Mouse (Mus musculus) kidney, adult 9 months (tissue): ENCODE results near the gene Pdf.
"Not testable (repeated sequence)": the region's sequence is repeated elsewhere in the genome, so short reads cannot be mapped to it uniquely, and the experiment has no call there.

ENCODE experiments used
- DNase-seq: peaks from one replicate; pipeline ENCODE4 v3.0.0; 2022

Pdf gene

DNA sequence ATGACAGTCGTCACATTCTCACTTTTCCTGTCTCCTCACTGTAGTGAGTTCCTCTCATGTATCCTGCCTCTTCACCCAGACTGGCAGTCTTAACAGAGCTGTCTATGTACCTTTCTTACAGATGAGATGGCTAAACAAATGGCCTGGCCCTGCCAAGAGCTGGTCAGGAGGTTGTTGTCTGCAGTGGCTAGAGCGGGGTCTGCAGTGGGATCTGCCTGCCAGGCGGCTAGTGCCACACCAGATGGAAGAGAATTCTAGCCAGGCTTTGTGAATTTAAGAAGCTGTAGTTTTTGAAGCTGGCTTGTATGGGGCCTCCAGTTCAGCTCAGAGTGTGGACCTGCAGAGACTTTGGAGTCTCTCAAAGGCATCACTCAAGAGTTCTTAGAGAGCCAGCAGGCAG lies 12.8 kb downstream of the Pdf start:
- no peak for DNase-seq

DNA sequence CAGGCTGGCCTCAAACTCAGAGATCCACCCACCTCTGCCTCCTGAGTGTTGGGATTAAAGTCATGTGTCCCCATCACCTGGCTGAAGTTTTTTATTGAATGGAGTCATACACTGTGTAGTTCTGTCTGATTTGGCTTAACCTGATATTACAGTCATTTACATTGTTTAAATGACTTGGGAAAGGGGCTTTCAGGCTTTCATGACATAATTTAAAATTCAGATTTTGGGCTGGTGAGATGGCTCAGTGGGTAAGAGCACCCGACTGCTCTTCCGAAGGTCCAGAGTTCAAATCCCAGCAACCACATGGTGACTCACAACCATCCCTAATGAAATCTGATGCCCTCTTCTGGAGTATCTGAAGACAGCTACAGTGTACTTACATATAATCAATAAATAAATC lies 14.8 kb downstream of the Pdf start:
- DNase-seq: not testable (repeated sequence)

DNA sequence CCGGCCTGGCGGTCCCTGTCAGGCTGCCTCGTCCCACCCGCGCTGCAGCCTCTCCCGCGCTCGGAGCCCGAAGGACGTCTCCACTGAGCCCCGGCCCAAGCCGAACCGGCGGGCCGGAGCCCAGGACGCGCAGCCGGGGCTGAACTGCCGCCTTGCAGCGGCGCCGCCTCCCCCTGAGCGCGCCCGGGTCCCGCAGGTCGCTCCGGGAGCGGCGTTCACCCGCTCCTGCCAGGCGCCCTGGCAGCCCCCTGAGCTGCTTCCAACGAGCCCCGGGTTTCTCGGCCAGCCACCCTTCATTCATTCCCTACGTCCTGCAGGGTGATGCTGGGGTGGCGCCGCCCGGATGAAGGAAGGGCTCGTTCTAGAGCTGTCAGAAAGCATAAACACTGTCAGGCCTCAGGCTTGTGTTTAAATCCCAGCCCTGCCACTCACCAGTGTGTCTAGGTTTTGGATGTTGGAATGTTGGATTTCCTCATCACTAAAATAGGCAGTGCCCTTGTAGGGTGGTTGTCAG lies 16.8 kb downstream of the Pdf start:
- DNase-seq: no peak

DNA sequence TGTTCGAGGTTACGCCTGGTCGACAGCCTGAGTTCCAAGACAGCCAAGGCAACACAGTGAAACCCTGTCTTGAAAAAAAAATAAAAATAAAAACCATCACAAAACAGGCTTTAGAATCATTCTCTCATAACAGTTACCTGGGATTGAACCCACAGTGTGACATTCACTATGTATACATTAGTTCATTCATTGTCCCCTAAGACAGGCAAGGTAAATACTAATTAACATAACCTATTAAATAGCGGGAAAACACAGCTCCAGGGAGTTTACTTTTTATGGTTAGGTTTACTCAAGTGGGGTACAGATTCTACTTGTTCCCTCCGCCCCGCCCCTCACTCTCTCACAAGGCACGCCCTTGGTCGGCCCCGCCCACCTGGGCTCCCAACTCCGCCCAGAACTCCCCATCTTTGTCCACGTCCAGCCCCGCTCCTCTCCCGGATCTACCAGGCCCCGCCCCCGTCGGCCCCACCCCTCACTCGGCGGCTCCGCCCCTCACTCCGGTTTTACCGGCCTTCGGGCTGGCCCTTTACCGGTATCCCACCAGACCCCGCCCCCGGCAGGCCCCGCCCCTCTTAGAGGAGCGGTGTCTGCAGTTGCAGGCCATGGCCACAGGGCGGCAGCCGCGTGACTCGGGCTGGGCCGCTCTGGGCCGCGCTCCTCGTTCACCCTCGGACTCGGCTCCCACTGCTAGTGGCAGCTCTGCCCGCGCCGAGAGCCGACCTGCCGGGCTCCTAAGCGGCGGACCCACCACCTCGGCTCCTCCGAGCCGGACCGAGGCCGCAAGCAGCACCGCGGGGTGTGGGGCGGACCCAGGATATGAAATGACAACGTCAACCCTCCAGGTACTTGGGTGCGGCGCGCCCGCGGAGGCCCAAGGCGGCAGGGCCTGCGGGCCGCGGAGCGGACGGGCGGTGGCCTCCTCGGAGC lies 17.5 kb downstream of the Pdf start, which contains the start of gene Vps4a:
TSS of gene Vps4a (plus strand) at position 573 of the 927 bp plus-strand sequence.
- peak; percentile 99 for DNase-seq

DNA sequence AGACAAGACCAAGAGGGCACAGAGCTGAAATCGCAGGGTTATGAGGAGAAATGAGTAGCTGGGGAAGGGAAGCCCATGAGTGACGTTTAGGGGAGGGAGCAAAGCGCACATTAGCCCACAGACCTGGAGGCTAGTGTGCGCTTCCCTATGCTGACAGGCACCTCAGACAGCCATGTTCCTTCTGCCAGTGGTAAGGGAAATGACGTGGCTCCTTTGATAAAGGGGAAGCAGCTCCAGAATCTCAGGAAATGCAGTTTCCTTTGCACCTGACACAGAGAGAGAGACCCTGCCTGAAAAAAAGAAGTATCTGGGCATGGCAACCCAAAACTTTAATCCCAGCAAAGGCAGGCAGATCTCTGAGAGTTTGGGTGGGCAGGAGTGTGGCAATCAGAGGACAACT lies 18.4 kb downstream of the Pdf start:
- DNase-seq: no peak

DNA sequence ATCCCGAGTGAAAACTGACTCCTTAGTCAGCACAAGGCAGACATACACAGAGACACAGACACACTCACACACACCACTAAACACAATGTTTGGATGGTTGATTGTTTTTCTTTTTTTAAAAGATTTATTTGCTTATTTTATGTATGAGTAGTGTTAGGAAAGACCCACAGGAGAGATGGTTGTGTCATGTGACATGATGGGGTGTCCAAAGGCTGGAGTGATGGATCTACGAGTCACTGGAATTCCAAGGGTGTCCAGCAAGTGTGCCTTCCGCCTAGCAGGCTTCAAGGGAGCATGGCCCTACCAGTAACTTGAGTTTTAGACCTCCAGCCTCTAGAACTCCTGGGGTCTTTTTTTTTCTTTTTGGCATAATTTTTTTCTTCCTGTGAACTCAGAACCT lies 19.1 kb downstream of the Pdf start:
- DNase-seq: no peak

DNA sequence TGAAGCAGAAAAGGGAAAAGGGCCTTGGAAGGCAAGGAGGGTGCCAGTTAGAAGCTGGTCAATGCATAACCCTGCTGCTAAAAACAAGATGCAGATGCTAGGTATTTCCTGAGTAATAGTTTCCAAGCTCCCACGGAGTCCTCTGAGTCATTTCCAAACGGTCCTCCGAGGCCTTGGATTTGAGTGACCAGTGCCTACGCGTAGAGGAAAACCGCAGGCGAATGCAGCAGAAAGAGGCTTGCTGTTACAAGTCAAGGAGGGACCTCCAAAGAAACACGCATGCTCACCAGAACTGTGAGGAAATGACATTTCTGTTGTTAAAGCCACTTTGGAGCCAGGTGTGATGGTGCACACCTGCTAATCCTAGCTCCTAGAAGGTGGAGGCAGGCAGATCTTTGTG lies 24.9 kb downstream of the Pdf start:
- DNase-seq: no peak

DNA sequence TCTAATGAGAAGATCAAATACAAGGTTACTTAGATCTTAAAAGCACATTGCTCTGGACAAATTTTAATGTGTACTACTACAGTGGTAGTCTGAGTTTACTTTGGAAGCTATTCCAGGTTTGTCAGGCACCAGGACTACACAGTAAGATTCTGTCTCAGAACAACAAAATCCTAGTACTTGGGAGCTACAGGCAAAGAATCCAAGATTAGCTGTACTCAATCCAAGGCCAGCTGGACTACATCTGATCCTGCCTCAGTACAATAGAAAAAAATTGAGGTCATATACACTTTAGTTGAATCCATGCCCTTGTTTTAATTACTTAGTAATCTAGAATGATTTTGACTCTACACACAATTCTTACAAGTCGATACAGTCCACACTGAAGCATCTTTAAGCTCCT lies 33.5 kb downstream of the Pdf start:
- no peak for DNase-seq

DNA sequence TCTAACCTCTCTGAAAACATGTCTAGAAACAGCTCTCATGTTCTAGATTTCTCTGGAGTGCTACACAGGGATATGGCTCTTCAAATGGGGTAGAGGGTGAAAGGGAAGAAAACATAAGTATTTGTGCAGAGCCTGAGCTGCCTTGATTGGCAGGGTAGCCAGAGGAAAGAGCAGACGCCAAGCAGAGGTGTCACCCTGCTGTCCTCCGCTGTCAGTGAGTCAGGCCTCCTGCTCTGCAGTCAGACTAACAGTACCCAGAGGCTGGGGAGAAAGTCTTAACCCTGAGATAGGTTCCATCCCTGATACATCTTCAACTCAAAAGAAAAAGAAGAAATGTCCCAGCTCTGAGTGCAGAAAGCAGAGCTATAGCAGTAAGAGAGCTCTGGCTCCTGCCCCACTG lies 35.7 kb downstream of the Pdf start:
- no peak for DNase-seq

DNA sequence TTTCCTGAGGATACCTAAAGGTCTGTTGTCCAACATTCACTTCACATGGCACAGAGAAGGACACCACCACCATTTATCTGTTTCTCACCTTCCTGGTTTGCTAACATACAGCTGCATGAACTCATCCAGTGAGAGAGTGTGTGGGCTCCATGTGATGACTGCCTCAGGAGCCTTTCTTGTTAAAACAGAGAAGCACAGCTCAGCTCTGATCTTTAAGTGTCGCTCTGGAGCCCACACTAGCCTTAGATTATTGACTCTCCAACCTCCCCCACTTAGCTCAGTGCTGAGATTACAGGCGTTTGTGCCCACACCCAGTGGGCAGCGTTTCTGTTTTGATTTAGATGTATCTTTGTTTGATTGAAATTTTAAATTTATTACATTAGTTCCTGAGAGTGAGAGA lies 40.6 kb downstream of the Pdf start:
- DNase-seq: no peak

DNA sequence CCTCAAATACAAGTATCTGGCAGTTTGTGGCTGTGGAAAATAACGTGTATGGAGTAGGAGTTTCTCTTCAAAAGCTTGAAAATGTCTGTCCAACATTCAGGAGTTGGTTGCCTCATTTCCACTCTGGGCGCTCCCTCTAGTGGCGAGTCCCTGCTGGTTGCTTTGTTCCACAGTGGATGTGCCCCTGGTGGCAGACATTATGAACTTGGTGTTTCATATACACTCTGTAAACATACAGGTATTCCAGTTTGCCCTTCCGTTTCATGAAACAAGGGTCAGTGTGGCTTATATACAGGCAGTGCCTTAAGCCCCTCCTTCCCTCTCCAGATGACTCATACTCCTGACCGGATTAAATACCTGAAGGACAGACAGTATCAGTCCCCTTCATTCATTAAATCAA lies 45.9 kb downstream of the Pdf start:
- DNase-seq: peak; percentile 91

DNA sequence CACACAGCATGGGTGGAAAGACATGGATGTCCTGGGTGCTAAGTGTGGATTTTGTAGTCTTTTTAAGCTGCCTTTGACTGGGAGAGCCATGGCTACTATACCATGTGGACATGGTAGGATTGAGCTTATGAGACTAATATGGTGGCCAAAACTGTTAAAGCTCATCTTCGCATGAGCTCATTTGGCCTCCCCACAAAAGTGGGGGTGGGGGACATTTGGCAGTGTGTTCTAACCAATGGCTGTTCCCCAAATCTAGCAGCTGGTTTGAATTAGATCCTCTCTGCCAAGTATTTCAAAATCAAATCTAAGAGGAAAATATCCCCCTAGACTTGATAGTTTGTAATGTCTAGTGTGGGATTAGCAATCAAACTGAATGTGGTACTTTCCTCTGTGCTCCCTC lies 49.3 kb downstream of the Pdf start:
- no peak for DNase-seq

DNA sequence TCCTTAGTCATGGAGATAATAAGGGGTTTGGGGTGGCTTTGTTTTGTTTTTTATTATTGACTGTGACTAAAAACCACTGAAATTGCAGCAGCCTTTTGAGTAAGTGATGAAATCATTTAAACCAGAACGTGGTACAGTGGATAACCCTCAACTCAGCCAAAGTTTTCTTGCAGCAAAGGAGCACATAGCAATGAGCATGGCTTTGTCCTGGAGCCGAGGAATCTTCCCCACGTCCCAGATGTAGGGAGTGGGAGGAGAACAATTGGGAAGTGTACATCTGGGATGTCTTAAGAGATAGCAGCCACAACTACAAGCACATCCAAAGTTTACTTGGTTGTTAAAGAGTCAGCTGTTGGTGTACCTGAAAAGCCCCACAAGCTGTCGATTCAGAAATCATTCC lies 51.0 kb downstream of the Pdf start:
- DNase-seq: no peak

DNA sequence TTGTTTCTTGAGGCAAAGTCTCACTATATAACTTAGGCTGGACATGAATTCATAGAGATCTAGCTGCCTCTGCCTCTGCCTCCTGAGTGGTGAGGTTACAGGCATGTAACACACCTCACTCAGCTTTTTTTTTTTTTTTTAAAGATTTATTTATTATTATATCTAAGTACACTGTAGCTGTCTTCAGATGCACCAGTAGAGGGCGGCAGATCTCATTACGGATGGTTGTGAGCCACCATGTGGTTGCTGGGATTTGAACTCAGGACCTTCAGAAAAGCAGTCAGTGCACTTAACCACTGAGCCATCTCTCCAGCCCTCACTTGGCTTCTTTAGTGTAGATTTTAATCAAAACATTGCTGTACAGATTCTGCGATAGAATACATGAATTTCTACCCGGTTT lies 52.1 kb downstream of the Pdf start:
- not testable (repeated sequence) for DNase-seq
